In genomic region chr17:44967186-44967585, GRCm38 (mm10) we compare ENCODE assay signal across 17 mouse cellular contexts.
A peak's percentile ranks its signal among the peaks of the same experiment; 100 is the strongest.
DNase-seq lines count a peak whose midpoint lies in the region; TF ChIP-seq lines count a peak whose summit lies in the region.
"Had no signal": no experiment of that assay in that cellular context is flagged by ENCODE, and none has a peak within 500 bp of the region (broad histone marks: within the 10 kb centered on the region; RNA-seq: fewer than 3 reads in every experiment).

No protein-coding gene starts in this region.

- DNase-seq in frontal cortex, postnatal 36 days (ENCODE audit: low spot score in 2 of 2): peak; percentile 12 to 51
- DNase-seq in frontal cortex, postnatal 14 days (ENCODE audit: low spot score in 2 of 2): no peak
- DNase-seq in left cerebral cortex, adult 9 months (ENCODE audit: low spot score in 2 of 2): peak; percentile 23 to 45
- DNase-seq in left cerebral cortex, adult 2 months (ENCODE audit: extremely low spot score in 1 of 2, low spot score in 2 of 2): no peak
- peak; percentile 8 for DNase-seq in right cerebral cortex, postnatal 25 days
- no peak for DNase-seq in right cerebral cortex, postnatal 4 days
- DNase-seq: adrenal gland, postnatal 14 days; cerebellum, adult 18-20 months; cerebellum, adult 9-11 months; cerebellum, postnatal 36 days; gastrocnemius, adult 2 months; gastrocnemius, postnatal 25 days had no signal

- intact Hi-C loops in left cerebral cortex, adult 2 months (cut with DNase I): no loop called here

- no peak overlapping the region for H3K4me3 ChIP-seq in left cerebral cortex, adult 2 months
- H3K4me3 ChIP-seq: embryonic facial prominence, embryonic 13.5 days; forebrain, embryonic 12.5 days; gastrocnemius, adult 2 months; heart, embryonic 12.5 days; hindbrain, embryonic 10.5 days had no signal

- no peak for TF ChIP-seq CTCF in left cerebral cortex, adult 2 months (IDR thresholded peaks at IDR 0.05)

- no peak overlapping the region; the same call in 1 of the 2 replicates for H3K27ac ChIP-seq in left cerebral cortex, adult 2 months
- H3K27ac ChIP-seq: embryonic facial prominence, embryonic 13.5 days; forebrain, embryonic 12.5 days; gastrocnemius, adult 2 months; hindbrain, embryonic 10.5 days; hindbrain, embryonic 14.5 days had no signal

Comparison
In these comparisons a context has a peak if more than half of its experiments do, and no peak if none do; other contexts are left out.
1. DNase-seq: peak in frontal cortex, postnatal 36 days (2 of 2), left cerebral cortex, adult 9 months (2 of 2) and right cerebral cortex, postnatal 25 days (single experiment); none in frontal cortex, postnatal 14 days (0 of 2), left cerebral cortex, adult 2 months (0 of 2) and right cerebral cortex, postnatal 4 days (single experiment).